Mouse (Mus musculus) thymus, adult 2 months (tissue): ENCODE data around the gene Astn1.

Experiments
- CTCF ChIP-seq: fragments of 200-500 bp; IDR thresholded peaks from 2 replicates; pipeline ENCODE4 v1.5.1; 2012; ENCODE audit warnings: mild to moderate bottlenecking, control low read depth, low read length, moderate library complexity, borderline replicate concordance; ENCODE audit not compliant: control insufficient read depth, poor library complexity, insufficient read depth; ENCODE audit errors: extremely low read depth
- POLR2A ChIP-seq: fragments of 200-500 bp; IDR thresholded peaks from 2 replicates; pipeline ENCODE4 v1.6.1; 2012; ENCODE audit warnings: mild to moderate bottlenecking, low read length, control low read depth, moderate library complexity; ENCODE audit not compliant: control insufficient read depth, poor library complexity, insufficient read depth; ENCODE audit errors: extremely low read depth

- no peak for TF ChIP-seq CTCF
- no peak for TF ChIP-seq POLR2A
These were observed 33.9 kb upstream of the Astn1 start for GRCm38 (mm10) chr1:158328126-158328525.
